Mouse (Mus musculus): ENCODE measurements around the gene Gm19402.

GRCm38 (mm10) chr10:77670710-77671109 lies 19.8 kb downstream of the Gm19402 start:
- TF ChIP-seq POLR2AphosphoS2 (IDR thresholded peaks at IDR 0.05; ENCODE audit: low read length) (no peak), ZC3H11A (IDR thresholded peaks at IDR 0.05; ENCODE audit: low read depth, low read length) (no peak), CTCF (IDR thresholded peaks at IDR 0.05 in 2 of 3, conservative IDR thresholded peaks at IDR 0.05 in 1 of 3; ENCODE audit: control insufficient read depth in 1 of 3, insufficient read depth in 1 of 3, low read depth in 2 of 3, low read length in 3 of 3, poor library complexity in 1 of 3, severe bottlenecking in 1 of 3) (no peak), MAZ (IDR thresholded peaks at IDR 0.05; ENCODE audit: low read depth, low read length) (no peak), POLR2AphosphoS5 (IDR thresholded peaks at IDR 0.05; ENCODE audit: borderline replicate concordance, low read depth, low read length) (no peak), JUND (IDR thresholded peaks at IDR 0.05; ENCODE audit: low read depth, low read length) (no peak), UBTF (IDR thresholded peaks at IDR 0.05; ENCODE audit: borderline replicate concordance, insufficient read depth, low read depth, low read length) (no peak)

Measured in MEL (cell line).